Mouse (Mus musculus) ZHBTc4 (cell line): ENCODE results near the gene Ccpg1os.
A peak's percentile ranks its signal among the peaks of the same experiment; 100 is the strongest.

Source experiments
- DNase-seq: peaks from one replicate; pipeline ENCODE4 v3.0.0-alpha.2; 2011; ENCODE audit warnings: low read depth, low spot score

Ccpg1os gene

GRCm38 (mm10) chr9:72987703-72988102 lies 2.5 kb upstream of the Ccpg1os start:
- no peak for DNase-seq

GRCm38 (mm10) chr9:72983066-72983465 lies 2.1 kb downstream of the Ccpg1os start:
- no peak for DNase-seq

GRCm38 (mm10) chr9:72975242-72975641 lies 9.9 kb downstream of the Ccpg1os start:
- DNase-seq: no peak

- no peak for DNase-seq
Measured at GRCm38 (mm10) chr9:72974734-72975133, 10.4 kb downstream of the Ccpg1os start.

- peak; percentile 33 for DNase-seq
Measured at GRCm38 (mm10) chr9:72972984-72973383, 12.2 kb downstream of the Ccpg1os start.

GRCm38 (mm10) chr9:72972435-72972834 lies 12.7 kb downstream of the Ccpg1os start:
- no peak for DNase-seq

- DNase-seq: peak; percentile 90
Measured at GRCm38 (mm10) chr9:72969874-72970273, 15.3 kb downstream of the Ccpg1os start.

GRCm38 (mm10) chr9:72968349-72969061 lies 16.7 kb downstream of the Ccpg1os start:
- peak; percentile 83 for DNase-seq

- peak; percentile 31 for DNase-seq
Measured at GRCm38 (mm10) chr9:72961959-72962358, 23.2 kb downstream of the Ccpg1os start.

- no peak for DNase-seq
Measured at GRCm38 (mm10) chr9:72961346-72961745, 23.8 kb downstream of the Ccpg1os start.

- peak; percentile 89 for DNase-seq
Measured at GRCm38 (mm10) chr9:72958521-72959450, 26.4 kb downstream of the Ccpg1os start, which contains the start of the genes Dyx1c1 and Gm44503. Dyx1c1 (plus strand) TSS chr9:72958785. Gm44503 (plus strand) TSS chr9:72958852.

- DNase-seq: peak; percentile 85
Measured at GRCm38 (mm10) chr9:72955546-72955945, 29.6 kb downstream of the Ccpg1os start.

GRCm38 (mm10) chr9:72954746-72955145 lies 30.4 kb downstream of the Ccpg1os start:
- peak; percentile 82 for DNase-seq

GRCm38 (mm10) chr9:72949572-72949971 lies 35.6 kb downstream of the Ccpg1os start:
- DNase-seq: no peak

GRCm38 (mm10) chr9:72947010-72947409 lies 38.2 kb downstream of the Ccpg1os start:
- DNase-seq: peak; percentile 65

GRCm38 (mm10) chr9:72944286-72944685 lies 40.9 kb downstream of the Ccpg1os start:
- no peak for DNase-seq

GRCm38 (mm10) chr9:72943424-72943823 lies 41.8 kb downstream of the Ccpg1os start:
- DNase-seq: peak; percentile 84

- no peak for DNase-seq
Measured at GRCm38 (mm10) chr9:72936301-72936700, 48.9 kb downstream of the Ccpg1os start.

- DNase-seq: peak; percentile 74
Measured at GRCm38 (mm10) chr9:72935309-72935708, 49.9 kb downstream of the Ccpg1os start.

GRCm38 (mm10) chr9:72931166-72931790 lies 53.9 kb downstream of the Ccpg1os start:
- no peak for DNase-seq
